Mouse (Mus musculus): ENCODE data around the gene Lipc.

DNA sequence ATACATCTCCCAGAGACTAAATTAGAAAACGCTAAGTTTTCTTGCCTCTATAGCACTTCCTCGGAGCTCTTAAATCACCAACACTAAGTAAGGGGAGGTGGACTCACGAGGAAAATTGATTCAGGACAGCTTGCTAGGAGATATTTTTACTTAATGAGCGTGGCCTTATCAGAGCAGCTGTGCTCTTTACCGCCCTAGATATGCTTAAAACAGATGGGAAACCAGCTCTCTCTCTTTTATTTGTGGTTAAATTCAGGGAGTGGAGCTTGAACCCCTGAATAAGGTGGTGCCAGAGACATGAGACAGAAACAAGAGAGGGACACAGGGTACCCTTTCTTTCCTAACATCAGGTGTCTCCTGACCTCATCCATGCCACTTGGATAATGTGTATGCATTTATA lies 70.0 kb downstream of the Lipc start:
- TF ChIP-seq CTCF (IDR thresholded peaks at IDR 0.05; ENCODE audit: borderline replicate concordance, insufficient read depth, low read depth, low read length) (no peak), POLR2A (IDR thresholded peaks at IDR 0.05; ENCODE audit: borderline replicate concordance, insufficient read depth, low read length) (no peak)

Measured in cerebellum, adult 2 months (tissue).